Mouse (Mus musculus): ENCODE data around the gene Ctnna2. TPM values are rescaled to one million over a fixed set of nuclear protein-coding genes. Genes with fewer than 3 reads are reported as not detected.

Gene Ctnna2
- total and polyA plus RNA-seq, 2 experiments from 2014 or later = 0.22 TPM; not detected in 1

- no peaks in the 10 kb centered on the region for H3K36me3 ChIP-seq (replicated peaks; ENCODE audit: control insufficient read depth, insufficient read depth, low read length)
- 79% methylated on average over 6 of the region's 6 CpGs for WGBS
Observed at GRCm38 (mm10) chr6:77400751-77401150, 578.7 kb downstream of the Ctnna2 start.

GRCm38 (mm10) chr6:77391663-77392062, 587.8 kb downstream of the Ctnna2 start:
- Histone ChIP-seq H3K36me3 (replicated peaks; ENCODE audit: control insufficient read depth, insufficient read depth, low read length) (no peaks in the 10 kb centered on the region), H3K9ac (replicated peaks; ENCODE audit: low read depth, low read length) (no peak overlapping the region), H3K4me2 (ENCODE audit: low read depth, low read length) (no peak overlapping the region), H3K27me3 (ENCODE audit: control insufficient read depth, insufficient read depth, low read length) (no peaks in the 10 kb centered on the region), H3K4me3 (ENCODE audit: low read depth, low read length) (no peak overlapping the region), H3K4me1 (ENCODE audit: control insufficient read depth, insufficient read depth) (no peaks in the 10 kb centered on the region), H3K9me3 (replicated peaks; ENCODE audit: control insufficient read depth, low read length) (no peaks in the 10 kb centered on the region), H3K27ac (ENCODE audit: low read depth) (no peak overlapping the region)
- 38% methylated on average over 1 of the region's 1 CpGs for WGBS
- TF ChIP-seq CTCF (IDR thresholded peaks at IDR 0.05; ENCODE audit: low read depth) = no peak
- no peak for TF ChIP-seq EP300 (IDR thresholded peaks at IDR 0.05; ENCODE audit: low read depth)
- ATAC-seq (ENCODE audit: insufficient read depth, low read depth) (no peak), DNase-seq (ENCODE audit: low spot score) (no peak)

More at GRCm38 (mm10) chr6:77400751-77401150, 578.7 kb downstream of the Ctnna2 start:
- DNase-seq (ENCODE audit: low spot score) (no peak), ATAC-seq (ENCODE audit: insufficient read depth, low read depth) (no peak)
- Histone ChIP-seq H3K4me2 (ENCODE audit: low read depth, low read length) (no peak overlapping the region), H3K9me3 (replicated peaks; ENCODE audit: control insufficient read depth, low read length) (no peaks in the 10 kb centered on the region), H3K4me1 (ENCODE audit: control insufficient read depth, insufficient read depth) (no peaks in the 10 kb centered on the region), H3K4me3 (ENCODE audit: low read depth, low read length) (no peak overlapping the region), H3K27ac (ENCODE audit: low read depth) (no peak overlapping the region), H3K27me3 (ENCODE audit: control insufficient read depth, insufficient read depth, low read length) (no peaks in the 10 kb centered on the region), H3K9ac (replicated peaks; ENCODE audit: low read depth, low read length) (no peak overlapping the region)
- TF ChIP-seq EP300 (IDR thresholded peaks at IDR 0.05; ENCODE audit: low read depth) (no peak), CTCF (IDR thresholded peaks at IDR 0.05; ENCODE audit: low read depth) (no peak)

- no peaks in the 10 kb centered on the region for H3K27me3 ChIP-seq (ENCODE audit: control insufficient read depth, insufficient read depth, low read length)
- H3K9me3 ChIP-seq (replicated peaks; ENCODE audit: control insufficient read depth, low read length) = no peaks in the 10 kb centered on the region
- DNase-seq (ENCODE audit: low spot score) = no peak
- no peak overlapping the region for H3K4me3 ChIP-seq (ENCODE audit: low read depth, low read length)
- H3K4me2 ChIP-seq (ENCODE audit: low read depth, low read length) = no peak overlapping the region
- no peak for ATAC-seq (ENCODE audit: insufficient read depth, low read depth)
- no peak overlapping the region for H3K9ac ChIP-seq (replicated peaks; ENCODE audit: low read depth, low read length)
- H3K36me3 ChIP-seq (replicated peaks; ENCODE audit: control insufficient read depth, insufficient read depth, low read length) = no peaks in the 10 kb centered on the region
- no peaks in the 10 kb centered on the region for H3K4me1 ChIP-seq (ENCODE audit: control insufficient read depth, insufficient read depth)
- no peak overlapping the region for H3K27ac ChIP-seq (ENCODE audit: low read depth)
- TF ChIP-seq CTCF (IDR thresholded peaks at IDR 0.05; ENCODE audit: low read depth) = no peak
- no peak for TF ChIP-seq EP300 (IDR thresholded peaks at IDR 0.05; ENCODE audit: low read depth)
Observed at GRCm38 (mm10) chr6:77381309-77381708, 598.2 kb downstream of the Ctnna2 start.

- Histone ChIP-seq H3K36me3 (replicated peaks; ENCODE audit: control insufficient read depth, insufficient read depth, low read length) (no peaks in the 10 kb centered on the region), H3K4me2 (ENCODE audit: low read depth, low read length) (no peak overlapping the region), H3K9ac (replicated peaks; ENCODE audit: low read depth, low read length) (no peak overlapping the region), H3K4me3 (ENCODE audit: low read depth, low read length) (no peak overlapping the region), H3K4me1 (ENCODE audit: control insufficient read depth, insufficient read depth) (no peaks in the 10 kb centered on the region), H3K27ac (ENCODE audit: low read depth) (no peak overlapping the region), H3K9me3 (replicated peaks; ENCODE audit: control insufficient read depth, low read length) (no peaks in the 10 kb centered on the region), H3K27me3 (ENCODE audit: control insufficient read depth, insufficient read depth, low read length) (no peaks in the 10 kb centered on the region)
- WGBS = 31% methylated on average over 5 of the region's 5 CpGs
- DNase-seq (ENCODE audit: low spot score) (peak; percentile 37), ATAC-seq (ENCODE audit: insufficient read depth, low read depth) (no peak)
- TF ChIP-seq EP300 (IDR thresholded peaks at IDR 0.05; ENCODE audit: low read depth) (no peak), CTCF (IDR thresholded peaks at IDR 0.05; ENCODE audit: low read depth) (no peak)
Observed at GRCm38 (mm10) chr6:77373132-77373531, 606.4 kb downstream of the Ctnna2 start.

- Histone ChIP-seq H3K4me3 (ENCODE audit: low read depth, low read length) (no peak overlapping the region), H3K36me3 (replicated peaks; ENCODE audit: control insufficient read depth, insufficient read depth, low read length) (no peaks in the 10 kb centered on the region), H3K4me1 (ENCODE audit: control insufficient read depth, insufficient read depth) (no peaks in the 10 kb centered on the region), H3K27ac (ENCODE audit: low read depth) (no peak overlapping the region), H3K9me3 (replicated peaks; ENCODE audit: control insufficient read depth, low read length) (no peaks in the 10 kb centered on the region), H3K27me3 (ENCODE audit: control insufficient read depth, insufficient read depth, low read length) (no peaks in the 10 kb centered on the region), H3K4me2 (ENCODE audit: low read depth, low read length) (no peak overlapping the region), H3K9ac (replicated peaks; ENCODE audit: low read depth, low read length) (no peak overlapping the region)
- DNase-seq (ENCODE audit: low spot score) (no peak), ATAC-seq (ENCODE audit: insufficient read depth, low read depth) (no peak)
- TF ChIP-seq EP300 (IDR thresholded peaks at IDR 0.05; ENCODE audit: low read depth) (no peak), CTCF (IDR thresholded peaks at IDR 0.05; ENCODE audit: low read depth) (no peak)
- 88% methylated on average over 2 of the region's 2 CpGs for WGBS
Observed at GRCm38 (mm10) chr6:77371147-77371546, 608.4 kb downstream of the Ctnna2 start.

DNA sequence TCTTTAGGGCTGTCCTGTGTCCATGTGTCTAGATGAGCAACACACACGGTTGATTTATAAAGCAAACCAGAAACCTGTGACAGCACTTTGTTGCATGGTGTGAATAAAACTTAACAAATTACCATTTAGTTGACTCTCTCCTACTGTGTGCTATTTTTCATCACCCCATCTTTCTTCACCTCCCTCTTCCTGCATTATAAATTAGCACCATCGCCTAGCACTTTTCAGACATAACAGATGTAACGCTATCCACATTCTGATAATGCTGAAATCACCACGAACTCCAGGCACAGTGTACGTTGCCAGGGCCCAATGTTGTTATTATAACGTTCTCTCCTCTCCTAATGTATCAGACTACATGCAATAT, 621.0 kb downstream of the Ctnna2 start:
- Histone ChIP-seq H3K27me3 (ENCODE audit: control insufficient read depth, insufficient read depth, low read length) (no peaks in the 10 kb centered on the region), H3K27ac (ENCODE audit: low read depth) (no peak overlapping the region), H3K4me1 (ENCODE audit: control insufficient read depth, insufficient read depth) (no peaks in the 10 kb centered on the region), H3K9ac (replicated peaks; ENCODE audit: low read depth, low read length) (no peak overlapping the region), H3K4me2 (ENCODE audit: low read depth, low read length) (no peak overlapping the region), H3K9me3 (replicated peaks; ENCODE audit: control insufficient read depth, low read length) (no peaks in the 10 kb centered on the region), H3K4me3 (ENCODE audit: low read depth, low read length) (no peak overlapping the region), H3K36me3 (replicated peaks; ENCODE audit: control insufficient read depth, insufficient read depth, low read length) (no peaks in the 10 kb centered on the region)
- TF ChIP-seq EP300 (IDR thresholded peaks at IDR 0.05; ENCODE audit: low read depth) (no peak), CTCF (IDR thresholded peaks at IDR 0.05; ENCODE audit: low read depth) (no peak)
- ATAC-seq (ENCODE audit: insufficient read depth, low read depth) (no peak), DNase-seq (ENCODE audit: low spot score) (no peak)
- 56% methylated on average over 6 of the region's 6 CpGs for WGBS
